Mouse (Mus musculus) ES-E14 (cell line): ENCODE data around the gene Mrpl23. TPM values are rescaled to one million over a fixed set of nuclear protein-coding genes. Genes with fewer than 3 reads are reported as not detected.

Source experiments
- DNase-seq: peaks from one replicate; pipeline ENCODE4 v3.0.0-alpha.2; 2013; ENCODE audit warnings: low read depth, low spot score
- H3K27ac ChIP-seq: 2 replicates; pipeline ENCODE4 v1.5.1; 2012; ENCODE audit warnings: low read depth, mild to moderate bottlenecking, low read length, moderate library complexity, mixed read lengths; ENCODE audit not compliant: poor library complexity, insufficient read depth, severe bottlenecking
- H3K36me3 ChIP-seq: 2 replicates; pipeline ENCODE4 v1.6.1; 2012; ENCODE audit warnings: mild to moderate bottlenecking, low read length, moderate library complexity, mixed read lengths; ENCODE audit not compliant: control insufficient read depth, poor library complexity, insufficient read depth, severe bottlenecking
- H3K4me1 ChIP-seq, 2 experiments: fragments of 150-350 bp in 1 of 2; sonication (generic) in 1 of 2; 2 replicates each; pipeline ENCODE4 v1.6.1; 2012; ENCODE audit warnings: low read length in 2 of 2, mild to moderate bottlenecking in 1 of 2, mixed read lengths in 1 of 2; ENCODE audit not compliant: control insufficient read depth in 2 of 2, insufficient read depth in 2 of 2, poor library complexity in 1 of 2
- H3K4me3 ChIP-seq, 2 experiments: fragments of 150-350 bp in 1 of 2; sonication (generic) in 1 of 2; 2 replicates each; pipeline ENCODE4 v1.5.1; 2012; ENCODE audit warnings: low read length in 2 of 2, low read depth in 1 of 2, mild to moderate bottlenecking in 1 of 2, mixed read lengths in 1 of 2; ENCODE audit not compliant: insufficient read depth in 1 of 2, poor library complexity in 1 of 2, severe bottlenecking in 1 of 2
- H3K9ac ChIP-seq: 2 replicates; pipeline ENCODE4 v1.6.1; 2012; ENCODE audit warnings: low read depth, mild to moderate bottlenecking, low read length, mixed read lengths; ENCODE audit not compliant: poor library complexity, insufficient read depth, severe bottlenecking
- H3K9me3 ChIP-seq: fragments of 150-350 bp; sonication (generic); 2 replicates; pipeline ENCODE4 v1.6.1; 2012; ENCODE audit warnings: low read depth, mild to moderate bottlenecking, low read length; ENCODE audit not compliant: control insufficient read depth, insufficient read depth
- CHD2 ChIP-seq: IDR thresholded peaks from 2 replicates; pipeline ENCODE4 v1.6.1; 2014; ENCODE audit warnings: mild to moderate bottlenecking, low read depth, low read length, inconsistent platforms
- HCFC1 ChIP-seq: IDR thresholded peaks from 2 replicates; pipeline ENCODE4 v1.6.1; 2012; ENCODE audit warnings: low read length, inconsistent platforms, borderline replicate concordance; ENCODE audit not compliant: insufficient read depth
- MAFK ChIP-seq: IDR thresholded peaks from 2 replicates; pipeline ENCODE4 v1.6.1; 2014; ENCODE audit warnings: mild to moderate bottlenecking, low read depth, low read length, inconsistent platforms; ENCODE audit not compliant: insufficient read depth
- ZC3H11A ChIP-seq: IDR thresholded peaks from 2 replicates; pipeline ENCODE4 v1.6.1; 2012; ENCODE audit warnings: low read depth, mild to moderate bottlenecking, inconsistent platforms, low read length, borderline replicate concordance
- ZNF384 ChIP-seq: IDR thresholded peaks from 2 replicates; pipeline ENCODE4 v1.6.1; 2012; ENCODE audit warnings: low read depth, low read length, inconsistent platforms
- in situ Hi-C, 2 experiments: fragments of 600-800 bp; cut with MboI; formaldehyde crosslinking; loops; one replicate each; pipeline ENCODE4 v1.15.1; 2025; ENCODE audit warnings: low sequenced_read_pairs in 2 of 2, inconsistent platforms in 1 of 2; ENCODE audit not compliant: unreplicated experiment in 2 of 2
- total RNA-seq: library from RNA; depleted of rRNA; stranded (reverse); fragments of 300-350 nt; gene quantifications from 2 replicates; pipeline ENCODE4 v1.2.3, GENCODE M21; 2012

Gene Mrpl23
- total RNA-seq, 1 experiment: 49.1 TPM

DNA sequence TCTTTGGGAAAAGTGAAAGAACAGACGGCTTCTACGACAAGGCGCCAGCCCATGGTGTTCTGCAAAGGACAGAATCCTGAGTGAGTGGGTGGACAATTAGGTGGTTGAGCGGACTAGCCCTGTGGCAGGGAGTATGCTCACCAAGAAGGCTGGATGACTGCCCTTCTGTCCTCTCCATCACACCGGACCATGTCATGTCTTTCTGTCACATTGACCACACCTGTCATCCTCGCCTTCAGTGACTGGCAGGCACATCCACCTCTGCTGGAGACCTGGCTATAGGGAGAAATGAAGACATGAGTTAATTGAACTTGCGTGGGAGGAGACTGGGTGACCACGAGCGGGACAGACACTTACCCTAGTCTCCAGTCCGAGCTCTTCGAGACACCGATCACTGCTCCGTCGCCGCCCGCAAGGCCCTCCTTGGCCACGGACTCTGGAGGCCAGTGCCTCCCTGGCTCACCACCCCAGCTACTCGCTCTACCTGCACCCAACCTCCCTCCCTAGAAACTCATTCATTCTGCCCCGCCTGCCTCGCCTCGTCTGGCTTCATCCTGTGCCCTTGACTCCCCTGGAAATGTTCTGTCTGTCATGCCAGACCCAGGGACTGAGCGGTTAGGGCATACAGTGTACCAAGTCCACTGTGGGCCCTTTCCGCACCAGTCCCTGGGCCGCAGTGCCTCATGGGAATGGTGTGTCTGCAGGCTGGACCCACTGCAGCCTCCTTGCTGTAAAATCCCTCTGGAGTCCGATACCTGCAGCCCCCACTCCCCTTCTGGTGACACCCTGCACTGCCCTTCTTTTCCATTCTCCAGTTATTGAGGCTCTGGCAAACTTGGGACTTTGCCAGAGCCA lies 44.2 kb downstream of the Mrpl23 start:
- H3K36me3 ChIP-seq: no peaks in the 10 kb centered on the region; the same call in 1 of the 2 replicates
- H3K4me3 ChIP-seq: no peak overlapping the region
- peaks cover 0 to 2% of the 10 kb centered on the region in 2 experiments; a peak in 1 of 4 replicates for H3K4me1 ChIP-seq
- no peak overlapping the region for H3K9ac ChIP-seq
- no peak for DNase-seq
- H3K9me3 ChIP-seq: peaks cover 8% of the 10 kb centered on the region; the same call in 1 of the 2 replicates
- in situ Hi-C loops: no loop called here
- no peak for TF ChIP-seq ZNF384
- TF ChIP-seq MAFK: no peak
- TF ChIP-seq ZC3H11A: no peak
- no peak for TF ChIP-seq HCFC1
- no peak for TF ChIP-seq CHD2
- H3K27ac ChIP-seq: no peak overlapping the region; the same call in 1 of the 2 replicates

DNA sequence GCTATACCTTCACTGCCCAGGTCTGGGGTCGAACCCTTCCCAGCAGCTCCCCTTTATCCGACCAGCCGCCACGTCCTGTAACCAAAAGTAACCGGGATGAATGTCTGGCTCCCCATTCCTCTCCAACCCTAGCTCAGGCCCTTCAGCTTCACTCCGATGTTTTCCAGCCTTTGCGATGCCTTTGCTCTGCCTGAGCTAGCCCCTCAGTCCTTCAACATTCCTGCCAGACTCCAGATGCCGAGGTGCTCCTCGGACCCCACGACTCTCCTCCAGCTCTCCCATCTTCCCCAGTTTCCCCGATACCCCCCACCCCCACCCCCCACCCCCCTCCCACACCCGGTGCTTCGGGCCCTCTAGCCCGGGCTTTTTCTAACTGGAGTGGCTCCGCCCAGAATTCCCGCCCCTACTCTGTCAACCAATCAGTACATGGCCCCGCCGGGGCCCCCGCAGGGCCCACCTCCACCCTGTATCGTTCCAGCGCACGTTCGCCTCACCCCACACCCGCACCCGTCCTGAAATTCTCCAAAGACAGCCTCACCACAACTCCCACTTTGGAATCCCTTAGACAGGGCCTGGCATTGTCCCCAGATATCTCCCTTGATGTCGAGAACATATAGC lies 45.4 kb downstream of the Mrpl23 start:
- TF ChIP-seq ZC3H11A (no peak), CHD2 (no peak), HCFC1 (no peak)
- no peak for DNase-seq
- Histone ChIP-seq H3K4me3 (no peak overlapping the region; a peak in 1 of 4 replicates), H3K4me1 (no peaks in the 10 kb centered on the region), H3K27ac (no peak overlapping the region), H3K36me3 (no peaks in the 10 kb centered on the region; the same call in 1 of the 2 replicates), H3K9me3 (peaks cover 8% of the 10 kb centered on the region; the same call in 1 of the 2 replicates), H3K9ac (no peak overlapping the region)
- in situ Hi-C loops: no loop called here

DNA sequence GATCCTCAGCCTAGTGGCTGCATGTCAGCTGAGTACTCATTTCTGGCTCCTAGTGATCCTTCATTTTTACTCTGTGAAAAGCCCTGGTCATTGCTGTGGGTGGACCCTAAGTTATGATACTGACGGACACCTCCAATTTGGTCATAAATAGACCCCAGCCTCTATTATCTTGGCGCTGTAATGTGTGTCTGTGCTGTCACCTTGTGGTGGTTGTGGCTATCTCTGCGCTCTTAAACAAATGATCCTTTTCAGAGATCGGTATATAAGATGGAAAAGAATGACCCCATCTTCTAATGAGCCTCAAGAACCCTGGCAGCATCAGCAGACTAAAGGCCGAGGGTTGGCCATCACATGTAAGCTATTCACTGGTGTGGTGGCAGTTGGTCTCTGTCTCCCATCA lies 46.6 kb downstream of the Mrpl23 start:
- Histone ChIP-seq H3K36me3 (no peaks in the 10 kb centered on the region; the same call in 1 of the 2 replicates), H3K9ac (no peak overlapping the region), H3K4me3 (no peak overlapping the region), H3K4me1 (no peaks in the 10 kb centered on the region), H3K27ac (no peak overlapping the region), H3K9me3 (peaks cover 8% of the 10 kb centered on the region; the same call in 1 of the 2 replicates)
- no peak for DNase-seq
- in situ Hi-C loops: no loop called here
- TF ChIP-seq CHD2: no peak
- no peak for TF ChIP-seq MAFK
- TF ChIP-seq ZC3H11A: no peak
- no peak for TF ChIP-seq HCFC1
- TF ChIP-seq ZNF384: no peak

DNA sequence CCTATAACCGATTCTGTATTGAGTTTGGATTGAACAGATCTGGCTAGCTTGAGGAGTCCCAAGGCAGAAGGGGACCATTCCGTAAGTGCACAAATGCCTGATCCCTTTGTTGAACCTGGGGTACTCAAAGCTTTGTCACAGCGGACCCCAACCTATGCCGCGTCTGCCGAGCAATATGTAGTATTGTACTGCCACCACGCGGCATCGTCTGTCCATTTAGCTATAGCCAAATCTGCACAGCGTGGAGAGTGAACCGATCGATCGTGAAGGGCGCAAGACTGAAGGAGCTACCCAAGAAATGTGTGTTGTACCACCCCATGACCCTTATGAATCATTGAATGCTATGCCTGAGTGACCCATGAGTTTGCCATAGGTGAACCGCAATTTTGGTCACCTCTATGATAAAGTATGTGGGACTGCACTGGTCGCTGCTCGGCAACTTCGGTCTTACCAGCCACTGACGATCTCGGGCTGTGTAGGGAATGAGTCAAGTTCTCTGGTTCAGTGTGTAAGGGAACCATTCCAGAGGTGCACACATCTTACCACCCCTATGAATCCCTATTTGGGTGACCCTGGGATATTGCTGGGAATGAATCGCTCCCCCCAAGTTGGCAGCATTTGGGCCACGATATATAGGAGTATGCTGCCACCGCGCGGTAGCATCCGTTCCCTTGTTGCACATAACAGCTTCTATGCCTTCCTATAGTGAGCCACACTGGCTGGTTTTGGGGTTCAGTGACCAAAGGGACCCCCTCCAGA lies 47.8 kb downstream of the Mrpl23 start:
- no peak overlapping the region for H3K9ac ChIP-seq
- H3K4me3 ChIP-seq: no peak overlapping the region
- no peak overlapping the region for H3K27ac ChIP-seq
- in situ Hi-C loops: no loop called here
- no peaks in the 10 kb centered on the region for H3K4me1 ChIP-seq
- no peak for DNase-seq
- TF ChIP-seq HCFC1: no peak
- no peak for TF ChIP-seq ZC3H11A
- TF ChIP-seq MAFK: no peak
- no peak for TF ChIP-seq ZNF384
- TF ChIP-seq CHD2: no peak
- H3K9me3 ChIP-seq: peaks cover 8% of the 10 kb centered on the region; the same call in 1 of the 2 replicates
- no peaks in the 10 kb centered on the region; the same call in 1 of the 2 replicates for H3K36me3 ChIP-seq
